Mouse (Mus musculus): ENCODE measurements around the gene Zfp563. TPM values are rescaled to one million over a fixed set of nuclear protein-coding genes. Genes with fewer than 3 reads are reported as not detected.

The Zfp563 gene
- total RNA-seq (2021) (1 to 10 TPM; 6.0 to 6.1 TPM), polyA plus RNA-seq (2012; rRNA removed) (1.7 and 2.5 TPM in 2 replicates)
- long read RNA-seq, partial matches to known transcripts, result 0 of 2 reads
- long read RNA-seq, other reads (novel, unspliced or antisense), result 2 of 2 reads

GRCm38 (mm10) chr17:33089220-33089949 is at the start of gene Zfp563:
Gene Zfp563 (plus strand): TSS chr17:33089310.
- H3K27ac ChIP-seq, result peak within 1 kb of the TSS; percentile 95
- DNase-seq, result peak; percentile 95 to 96
- intact Hi-C loops (cut with DNase I), result loop anchor here (2.0 kb wide), 1 partner anchor 57 kb away; the partner anchor contains the start of gene Zfp763
- H3K4me1 ChIP-seq (ENCODE audit: control insufficient read depth, insufficient read depth, low read length), result peaks cover 5% of the 10 kb centered on the region
- H3K79me2 ChIP-seq (replicated peaks; ENCODE audit: control insufficient read depth, insufficient read depth, low read length), result no peaks in the 10 kb centered on the region
- peak within 1 kb of the TSS; percentile 76 for H3K9ac ChIP-seq (ENCODE audit: low read depth, low read length)
- H3K4me3 ChIP-seq, result peak within 1 kb of the TSS; percentile 72
- TF ChIP-seq EP300 (IDR thresholded peaks at IDR 0.05; ENCODE audit: insufficient read depth, low read depth, low read length) (0 out of 2 replicates have a peak, but pooled peaks have one; percentile 53), POLR2A (IDR thresholded peaks at IDR 0.05; ENCODE audit: insufficient read depth, low read depth, low read length) (peak; percentile 55; the same call in 1 of the 2 replicates), CTCF (IDR thresholded peaks at IDR 0.05) (peak; percentile 22; the same call in 1 of the 2 replicates)
- no peaks in the 10 kb centered on the region for H3K27me3 ChIP-seq (ENCODE audit: control insufficient read depth, insufficient read depth, low read length)
- no peaks in the 10 kb centered on the region; the same call in 1 of the 2 replicates for H3K36me3 ChIP-seq (ENCODE audit: control insufficient read depth, insufficient read depth, low read length)
- WGBS, result 4% methylated on average over 34 of the region's 34 CpGs

GRCm38 (mm10) chr17:33058791-33059190 is 30.3 kb upstream of the Zfp563 start:
- no peak for DNase-seq
- H3K79me2 ChIP-seq (replicated peaks; ENCODE audit: control insufficient read depth, insufficient read depth, low read length), result no peaks in the 10 kb centered on the region
- 7% methylated on average over 1 of the region's 1 CpGs for WGBS
- no peaks in the 10 kb centered on the region for H3K27me3 ChIP-seq (ENCODE audit: control insufficient read depth, insufficient read depth, low read length)
- H3K27ac ChIP-seq, result no peak overlapping the region
- H3K9ac ChIP-seq (ENCODE audit: low read depth, low read length), result no peak overlapping the region
- H3K4me1 ChIP-seq (ENCODE audit: control insufficient read depth, insufficient read depth, low read length), result no peaks in the 10 kb centered on the region
- no peak for TF ChIP-seq CTCF (IDR thresholded peaks at IDR 0.05)
- intact Hi-C loops (cut with DNase I), result no loop called here
- H3K36me3 ChIP-seq (ENCODE audit: control insufficient read depth, insufficient read depth, low read length), result no peaks in the 10 kb centered on the region
- no peak overlapping the region for H3K4me3 ChIP-seq

DNA sequence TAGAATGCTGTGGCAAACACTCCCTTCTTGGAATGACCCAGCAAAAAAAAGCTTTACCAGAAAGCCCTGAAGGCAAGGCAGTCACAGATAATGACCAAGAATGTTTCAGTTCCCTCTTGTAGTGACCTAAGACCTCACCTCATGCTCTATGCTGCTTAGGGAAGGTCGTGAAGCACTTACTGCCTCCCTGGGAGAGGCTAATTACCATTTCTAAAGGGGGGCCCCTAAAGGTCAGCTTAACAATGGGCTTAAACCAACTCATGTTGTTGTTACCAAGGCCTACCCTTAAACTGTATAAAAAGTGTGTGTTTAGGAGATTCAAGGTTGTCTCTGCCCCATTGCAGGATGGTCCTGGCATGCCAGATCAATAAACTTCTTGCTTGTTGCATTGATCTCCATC is 26.1 kb upstream of the Zfp563 start:
- Histone ChIP-seq H3K4me1 (ENCODE audit: control insufficient read depth, insufficient read depth, low read length) (no peaks in the 10 kb centered on the region), H3K27me3 (ENCODE audit: control insufficient read depth, insufficient read depth, low read length) (no peaks in the 10 kb centered on the region), H3K27ac (no peak overlapping the region), H3K4me3 (no peak overlapping the region), H3K36me3 (ENCODE audit: control insufficient read depth, insufficient read depth, low read length) (no peaks in the 10 kb centered on the region), H3K9ac (ENCODE audit: low read depth, low read length) (no peak overlapping the region), H3K79me2 (replicated peaks; ENCODE audit: control insufficient read depth, insufficient read depth, low read length) (no peaks in the 10 kb centered on the region)
- 3% methylated on average over 1 of the region's 1 CpGs for WGBS
- intact Hi-C loops (cut with DNase I), result no loop called here
- no peak for DNase-seq
- TF ChIP-seq EP300 (IDR thresholded peaks at IDR 0.05; ENCODE audit: insufficient read depth, low read depth, low read length) (no peak), CTCF (IDR thresholded peaks at IDR 0.05) (no peak), POLR2A (IDR thresholded peaks at IDR 0.05; ENCODE audit: insufficient read depth, low read depth, low read length) (no peak)

GRCm38 (mm10) chr17:33067958-33068357 is 21.2 kb upstream of the Zfp563 start, which contains the start of gene 4921501E09Rik:
Gene 4921501E09Rik (minus strand): TSS chr17:33068058.
- Histone ChIP-seq H3K4me3 (no peak within 1 kb of the TSS), H3K27me3 (ENCODE audit: control insufficient read depth, insufficient read depth, low read length) (peaks cover 2% of the 10 kb centered on the region; the same call in 1 of the 2 replicates), H3K36me3 (ENCODE audit: control insufficient read depth, insufficient read depth, low read length) (no peaks in the 10 kb centered on the region), H3K79me2 (replicated peaks; ENCODE audit: control insufficient read depth, insufficient read depth, low read length) (no peaks in the 10 kb centered on the region), H3K4me1 (ENCODE audit: control insufficient read depth, insufficient read depth, low read length) (no peaks in the 10 kb centered on the region), H3K9ac (ENCODE audit: low read depth, low read length) (no peak within 1 kb of the TSS), H3K27ac (no peak within 1 kb of the TSS)
- 45% methylated on average over 1 of the region's 1 CpGs for WGBS
- intact Hi-C loops (cut with DNase I), result no loop called here
- TF ChIP-seq EP300 (IDR thresholded peaks at IDR 0.05; ENCODE audit: insufficient read depth, low read depth, low read length) (no peak), POLR2A (IDR thresholded peaks at IDR 0.05; ENCODE audit: insufficient read depth, low read depth, low read length) (no peak), CTCF (IDR thresholded peaks at IDR 0.05) (no peak)
- DNase-seq, result no peak

- no peak for TF ChIP-seq CTCF (IDR thresholded peaks at IDR 0.05)
- TF ChIP-seq POLR2A (IDR thresholded peaks at IDR 0.05; ENCODE audit: insufficient read depth, low read depth, low read length), result no peak
- no peak for TF ChIP-seq EP300 (IDR thresholded peaks at IDR 0.05; ENCODE audit: insufficient read depth, low read depth, low read length)
- intact Hi-C loops (cut with DNase I), result loop anchor here (10.0 kb wide), 2 partner anchors 303 to 307 kb away; partner anchors contain the start of genes Zfp101 and Zfp871
- DNase-seq, result no peak
- Histone ChIP-seq H3K79me2 (replicated peaks; ENCODE audit: control insufficient read depth, insufficient read depth, low read length) (no peaks in the 10 kb centered on the region), H3K27ac (no peak overlapping the region; the same call in 1 of the 2 replicates), H3K4me3 (no peak overlapping the region), H3K9ac (ENCODE audit: low read depth, low read length) (no peak overlapping the region), H3K4me1 (ENCODE audit: control insufficient read depth, insufficient read depth, low read length) (peaks cover 5% of the 10 kb centered on the region), H3K27me3 (ENCODE audit: control insufficient read depth, insufficient read depth, low read length) (no peaks in the 10 kb centered on the region), H3K36me3 (ENCODE audit: control insufficient read depth, insufficient read depth, low read length) (no peaks in the 10 kb centered on the region; the same call in 1 of the 2 replicates)
- 87% methylated on average over 1 of the region's 1 CpGs for whole genome bisulfite sequencing
These were observed 2.5 kb downstream of the Zfp563 start for GRCm38 (mm10) chr17:33091630-33092029.

Data from heart, adult 2 months (tissue).